Mouse (Mus musculus): ENCODE measurements around the gene Slc1a4. TPM values are rescaled to one million over a fixed set of nuclear protein-coding genes. Genes with fewer than 3 reads are reported as not detected.

Slc1a4 gene
- 10 to 100 TPM; 38.3 to 40.3 TPM for total RNA-seq (2021)

- intact Hi-C loops (cut with DNase I), result loop anchor here (2.0 to 10.0 kb wide), 4 partner anchors 68 to 406 kb away; no protein-coding TSS in a partner anchor
- DNase-seq (ENCODE audit: low spot score in 2 of 2), result peak; percentile 90 to 91
Measured at GRCm38 (mm10) chr11:20332561-20333514, at the start of gene Slc1a4. TSS of gene Slc1a4 (minus strand) at chr11:20332713.

GRCm38 (mm10) chr11:20380106-20380505 is 47.6 kb upstream of the Slc1a4 start:
- intact Hi-C loops (cut with DNase I), result no loop called here
- DNase-seq (ENCODE audit: low spot score in 2 of 2), result no peak

GRCm38 (mm10) chr11:20376642-20377041 is 44.1 kb upstream of the Slc1a4 start:
- intact Hi-C loops (cut with DNase I), result no loop called here

GRCm38 (mm10) chr11:20372616-20373211 is 40.2 kb upstream of the Slc1a4 start:
- intact Hi-C loops (cut with DNase I), result no loop called here
- peak in 1 of 2 experiments; percentile 17 for DNase-seq (ENCODE audit: low spot score in 2 of 2)

More at GRCm38 (mm10) chr11:20376642-20377041, 44.1 kb upstream of the Slc1a4 start:
- DNase-seq (ENCODE audit: low spot score in 2 of 2), result no peak

GRCm38 (mm10) chr11:20370486-20370885 is 38.0 kb upstream of the Slc1a4 start:
- no peak for DNase-seq (ENCODE audit: low spot score in 2 of 2)
- intact Hi-C loops (cut with DNase I), result no loop called here

- no peak for DNase-seq (ENCODE audit: low spot score in 2 of 2)
- intact Hi-C loops (cut with DNase I), result no loop called here
Measured at GRCm38 (mm10) chr11:20366456-20366855, 33.9 kb upstream of the Slc1a4 start.

- intact Hi-C loops (cut with DNase I), result no loop called here
Measured at GRCm38 (mm10) chr11:20361354-20361753, 28.8 kb upstream of the Slc1a4 start.

GRCm38 (mm10) chr11:20357684-20358447 is 25.4 kb upstream of the Slc1a4 start:
- no peak for DNase-seq (ENCODE audit: low spot score in 2 of 2)
- intact Hi-C loops (cut with DNase I), result no loop called here

More at GRCm38 (mm10) chr11:20361354-20361753, 28.8 kb upstream of the Slc1a4 start:
- no peak for DNase-seq (ENCODE audit: low spot score in 2 of 2)

GRCm38 (mm10) chr11:20348466-20348865 is 16.0 kb upstream of the Slc1a4 start:
- intact Hi-C loops (cut with DNase I), result no loop called here
- no peak for DNase-seq (ENCODE audit: low spot score in 2 of 2)

- peak; percentile 63 to 64 for DNase-seq (ENCODE audit: low spot score in 2 of 2)
- intact Hi-C loops (cut with DNase I), result no loop called here
Measured at GRCm38 (mm10) chr11:20347548-20347947, 15.0 kb upstream of the Slc1a4 start.

GRCm38 (mm10) chr11:20346369-20346768 is 13.9 kb upstream of the Slc1a4 start:
- intact Hi-C loops (cut with DNase I), result no loop called here
- no peak for DNase-seq (ENCODE audit: low spot score in 2 of 2)

GRCm38 (mm10) chr11:20343952-20344351 is 11.4 kb upstream of the Slc1a4 start:
- intact Hi-C loops (cut with DNase I), result no loop called here
- no peak for DNase-seq (ENCODE audit: low spot score in 2 of 2)

- intact Hi-C loops (cut with DNase I), result no loop called here
- DNase-seq (ENCODE audit: low spot score in 2 of 2), result no peak
Measured at GRCm38 (mm10) chr11:20341598-20341997, 9.1 kb upstream of the Slc1a4 start.

- intact Hi-C loops (cut with DNase I), result loop anchor here (10.0 kb wide), 1 partner anchor 296 kb away; no protein-coding TSS in a partner anchor
Measured at GRCm38 (mm10) chr11:20338703-20339102, 6.2 kb upstream of the Slc1a4 start.

GRCm38 (mm10) chr11:20334301-20334700 is 1.8 kb upstream of the Slc1a4 start:
- intact Hi-C loops (cut with DNase I), result loop anchor here (10.0 kb wide), 1 partner anchor 300 kb away; no protein-coding TSS in a partner anchor

More at GRCm38 (mm10) chr11:20338703-20339102, 6.2 kb upstream of the Slc1a4 start:
- DNase-seq (ENCODE audit: low spot score in 2 of 2), result no peak

GRCm38 (mm10) chr11:20331690-20332537 is 599 bp downstream of the Slc1a4 start:
- DNase-seq (ENCODE audit: low spot score in 2 of 2), result peak; percentile 64 to 75
- intact Hi-C loops (cut with DNase I), result loop anchor here (2.0 to 10.0 kb wide), 4 partner anchors 69 to 405 kb away; no protein-coding TSS in a partner anchor

More at GRCm38 (mm10) chr11:20334301-20334700, 1.8 kb upstream of the Slc1a4 start:
- no peak for DNase-seq (ENCODE audit: low spot score in 2 of 2)

GRCm38 (mm10) chr11:20331027-20331689 is 1.4 kb downstream of the Slc1a4 start:
- DNase-seq (ENCODE audit: low spot score in 2 of 2), result no peak
- intact Hi-C loops (cut with DNase I), result loop anchor here (10.0 kb wide), 1 partner anchor 304 kb away; no protein-coding TSS in a partner anchor

- no peak for DNase-seq (ENCODE audit: low spot score in 2 of 2)
- intact Hi-C loops (cut with DNase I), result loop anchor here (10.0 kb wide), 1 partner anchor 305 kb away; no protein-coding TSS in a partner anchor
Measured at GRCm38 (mm10) chr11:20329711-20330110, 2.8 kb downstream of the Slc1a4 start.
